Mouse (Mus musculus) CH12.LX (cell line): Measurements from ENCODE around the gene Map3k12. TPM values are rescaled to one million over a fixed set of nuclear protein-coding genes. Genes with fewer than 3 reads are reported as not detected.

Source experiments
- DNase-seq: peaks from one replicate; pipeline ENCODE4 v3.0.0-alpha.2; 2013; ENCODE audit errors: extremely low read depth
- H3K27ac ChIP-seq: 2 replicates; pipeline ENCODE4 v1.5.1; 2012; ENCODE audit warnings: low read depth, mild to moderate bottlenecking, control low read depth, moderate library complexity; ENCODE audit not compliant: insufficient read depth
- H3K27me3 ChIP-seq: replicated peaks from 2 replicates; pipeline ENCODE3; 2012; ENCODE audit warnings: inconsistent platforms
- H3K36me3 ChIP-seq, 2 experiments: replicated peaks in 1 of 2; 2 replicates each; pipeline versions ENCODE3 to v1.6.1; 2012; ENCODE audit warnings: inconsistent platforms in 1 of 2, low read length in 1 of 2, mild to moderate bottlenecking in 1 of 2, mixed read lengths in 1 of 2, moderate library complexity in 1 of 2; ENCODE audit not compliant: control insufficient read depth in 1 of 2, insufficient read depth in 1 of 2
- H3K4me1 ChIP-seq, 2 experiments: 2 replicates each; pipeline ENCODE4 v1.6.1; 2012; ENCODE audit warnings: inconsistent platforms in 1 of 2, moderate library complexity in 1 of 2; ENCODE audit not compliant: insufficient read depth in 2 of 2, control insufficient read depth in 1 of 2
- H3K4me2 ChIP-seq: 2 replicates; pipeline ENCODE4 v1.6.1; 2012; ENCODE audit warnings: low read depth, mild to moderate bottlenecking, control low read depth; ENCODE audit not compliant: poor library complexity, insufficient read depth, severe bottlenecking
- H3K4me3 ChIP-seq, 3 experiments: fragments of 150-350 bp in 1 of 3; sonication (generic) in 1 of 3; replicated peaks in 1 of 3; 2 replicates each; pipeline versions ENCODE3 to v1.5.1; 2011 to 2012; ENCODE audit warnings: low read depth in 2 of 3, low read length in 2 of 3, mild to moderate bottlenecking in 2 of 3, moderate library complexity in 2 of 3, control low read depth in 1 of 3, improper control_type of control experiment in 1 of 3, inconsistent platforms in 1 of 3, mixed read lengths in 1 of 3; ENCODE audit not compliant: poor library complexity in 1 of 3
- H3K79me2 ChIP-seq: replicated peaks from 2 replicates; pipeline ENCODE4 v1.6.1; 2012; ENCODE audit warnings: mild to moderate bottlenecking, moderate library complexity; ENCODE audit not compliant: control insufficient read depth, poor library complexity, insufficient read depth, severe bottlenecking; ENCODE audit errors: extremely low read depth
- H3K9ac ChIP-seq: 2 replicates; pipeline ENCODE4 v1.6.1; 2012; ENCODE audit warnings: low read depth, mild to moderate bottlenecking, control low read depth, moderate library complexity; ENCODE audit not compliant: insufficient read depth
- H3K9me3 ChIP-seq: replicated peaks from 2 replicates; pipeline ENCODE3; 2012; ENCODE audit warnings: low read length, inconsistent platforms, mixed read lengths
- BHLHE40 ChIP-seq: IDR thresholded peaks from 2 replicates; pipeline ENCODE4 v1.6.1; 2011; ENCODE audit warnings: mild to moderate bottlenecking, low read depth, low read length, improper control_type of control experiment
- CHD1 ChIP-seq: IDR thresholded peaks from 2 replicates; pipeline ENCODE4 v1.6.1; 2012; ENCODE audit warnings: low read depth, low read length, improper control_type of control experiment, inconsistent platforms
- E2F4 ChIP-seq: IDR thresholded peaks from 2 replicates; pipeline ENCODE4 v1.6.1; 2011; ENCODE audit warnings: low read depth, low read length, improper control_type of control experiment; ENCODE audit not compliant: insufficient replicate concordance
- HCFC1 ChIP-seq: IDR thresholded peaks from 2 replicates; pipeline ENCODE4 v1.6.1; 2012; ENCODE audit warnings: low read depth, mild to moderate bottlenecking, inconsistent platforms, low read length, improper control_type of control experiment
- IRF4 ChIP-seq: IDR thresholded peaks from 2 replicates; pipeline ENCODE4 v1.6.1; 2014; ENCODE audit warnings: low read depth, mild to moderate bottlenecking, inconsistent platforms, low read length, improper control_type of control experiment
- JUND ChIP-seq: conservative IDR thresholded peaks from 2 replicates; pipeline ENCODE4 v1.6.1; 2011; ENCODE audit warnings: low read depth, low read length, improper control_type of control experiment
- KAT2A ChIP-seq: IDR thresholded peaks from 2 replicates; pipeline ENCODE4 v1.6.1; 2012; ENCODE audit warnings: low read length, improper control_type of control experiment, inconsistent platforms; ENCODE audit not compliant: insufficient replicate concordance
- MAFK ChIP-seq: IDR thresholded peaks from 2 replicates; pipeline ENCODE4 v1.6.1; 2011; ENCODE audit warnings: low read length, improper control_type of control experiment; ENCODE audit not compliant: insufficient replicate concordance
- MAX ChIP-seq: IDR thresholded peaks from 2 replicates; pipeline ENCODE4 v1.6.1; 2011; ENCODE audit warnings: low read length, improper control_type of control experiment
- MAZ ChIP-seq: IDR thresholded peaks from 2 replicates; pipeline ENCODE4 v1.6.1; 2012; ENCODE audit warnings: low read depth, mild to moderate bottlenecking, inconsistent platforms, low read length, improper control_type of control experiment, moderate library complexity
- NELFE ChIP-seq: IDR thresholded peaks from 2 replicates; pipeline ENCODE4 v1.6.1; 2011; ENCODE audit warnings: low read depth, low read length, improper control_type of control experiment
- NRF1 ChIP-seq: IDR thresholded peaks from 2 replicates; pipeline ENCODE4 v1.6.1; 2014; ENCODE audit warnings: low read depth, mild to moderate bottlenecking, inconsistent platforms, low read length, improper control_type of control experiment, moderate library complexity
- POLR2A ChIP-seq: IDR thresholded peaks from 2 replicates; pipeline ENCODE4 v1.6.1; 2011; ENCODE audit warnings: low read depth, mild to moderate bottlenecking, improper control_type of control experiment, low read length
- RAD21 ChIP-seq: IDR thresholded peaks from 2 replicates; pipeline ENCODE4 v1.6.1; 2011; ENCODE audit warnings: low read depth, mild to moderate bottlenecking, low read length, improper control_type of control experiment, moderate library complexity
- RCOR1 ChIP-seq: conservative IDR thresholded peaks from 2 replicates; pipeline ENCODE4 v1.6.1; 2012; ENCODE audit warnings: low read depth, mild to moderate bottlenecking, inconsistent platforms, low read length, improper control_type of control experiment
- SIN3A ChIP-seq: IDR thresholded peaks from 2 replicates; pipeline ENCODE4 v1.6.1; 2012; ENCODE audit warnings: low read length, improper control_type of control experiment, inconsistent platforms
- SMC3 ChIP-seq: IDR thresholded peaks from 2 replicates; pipeline ENCODE4 v1.6.1; 2011; ENCODE audit warnings: low read depth, low read length, improper control_type of control experiment
- TBP ChIP-seq: conservative IDR thresholded peaks from 2 replicates; pipeline ENCODE4 v1.6.1; 2011; ENCODE audit warnings: low read depth, low read length, improper control_type of control experiment
- USF2 ChIP-seq: conservative IDR thresholded peaks from 2 replicates; pipeline ENCODE4 v1.6.1; 2011; ENCODE audit warnings: low read depth, low read length, improper control_type of control experiment
- ZC3H11A ChIP-seq: IDR thresholded peaks from 2 replicates; pipeline ENCODE4 v1.6.1; 2012; ENCODE audit warnings: low read depth, mild to moderate bottlenecking, inconsistent platforms, low read length, improper control_type of control experiment
- ZMIZ1 ChIP-seq: IDR thresholded peaks from 2 replicates; pipeline ENCODE4 v1.6.1; 2012; ENCODE audit warnings: low read depth, mild to moderate bottlenecking, inconsistent platforms, low read length, improper control_type of control experiment
- ZNF384 ChIP-seq: IDR thresholded peaks from 2 replicates; pipeline ENCODE4 v1.6.1; 2012; ENCODE audit warnings: low read depth, low read length, improper control_type of control experiment, inconsistent platforms
- dilution Hi-C: fragments of 300-500 bp; cut with MboI; formaldehyde crosslinking; loops from 2 replicates; pipeline ENCODE4 v1.14.3; 2020; ENCODE audit warnings: low sequenced_read_pairs; ENCODE audit not compliant: extremely low pct_unique_long_range_greater_than_20kb, extremely low pct_ligation_motif_present
- in situ Hi-C: fragments of 300-500 bp; cut with MboI; formaldehyde crosslinking; loops from 3 replicates; pipeline ENCODE4 v1.14.3; 2019; ENCODE audit warnings: low sequenced_read_pairs, low pct_ligation_motif_present, low pct_unique_long_range_greater_than_20kb, mixed read lengths
- polyA plus RNA-seq: library from polyadenylated mRNA; unstranded; fragments of >175 nt; gene quantifications from 2 replicates; pipeline ENCODE4 v1.2.1, GENCODE M21; 2012; ENCODE audit warnings: low read depth; ENCODE audit not compliant: insufficient read length
- total RNA-seq, 2 experiments: library from RNA; depleted of rRNA; stranded (reverse); fragments of 300-350 nt in 1 of 2; fragments of >200 nt in 1 of 2; gene quantifications; 2 replicates each; pipeline ENCODE4 v1.2.3; 2012 to 2014

The Map3k12 gene
- total and polyA plus RNA-seq, 3 experiments: 1.5 to 3.0 (median 2.3) TPM

GRCm38 (mm10) chr15:102461430-102462075 is 55.3 kb downstream of the Map3k12 start:
- dilution Hi-C loops: no loop called here
- Histone ChIP-seq H3K79me2 (peaks cover 28% of the 10 kb centered on the region), H3K4me2 (peak overlapping the region; percentile 90; the same call in 1 of the 2 replicates), H3K36me3 (peaks cover 17 to 42% of the 10 kb centered on the region in 2 experiments), H3K9me3 (no peaks in the 10 kb centered on the region), H3K27ac (0 out of 2 replicates have a peak overlapping the region, but pooled peaks have one; percentile 3), H3K27me3 (no peaks in the 10 kb centered on the region), H3K4me3 (peak overlapping the region; percentile 64 to 85 (median 83)), H3K9ac (peak overlapping the region; percentile 20; the same call in 1 of the 2 replicates), H3K4me1 (peaks cover 0 to 30% of the 10 kb centered on the region in 2 experiments; a peak in 3 of 4 replicates)
- in situ Hi-C loops: no loop called here
- no peak for TF ChIP-seq NELFE
- peak; percentile 83 for TF ChIP-seq ZNF384
- no peak for DNase-seq

- H3K27me3 ChIP-seq: no peaks in the 10 kb centered on the region
- H3K4me2 ChIP-seq: peak overlapping the region; percentile 90; the same call in 1 of the 2 replicates
- peaks cover 17 to 36% of the 10 kb centered on the region in 2 experiments for H3K36me3 ChIP-seq
- peak overlapping the region; percentile 64 to 85 (median 83) for H3K4me3 ChIP-seq
- DNase-seq: peak; percentile 34
- TF ChIP-seq IRF4 (no peak), MAZ (0 out of 2 replicates have a peak, but pooled peaks have one; percentile 28)
- peaks cover 0 to 30% of the 10 kb centered on the region in 2 experiments; a peak in 3 of 4 replicates for H3K4me1 ChIP-seq
- peak overlapping the region; percentile 66 for H3K9ac ChIP-seq
- peaks cover 28% of the 10 kb centered on the region for H3K79me2 ChIP-seq
- H3K27ac ChIP-seq: no peak overlapping the region
- in situ Hi-C loops (no loop called here), dilution Hi-C loops (no loop called here)
- no peaks in the 10 kb centered on the region for H3K9me3 ChIP-seq
Observed at GRCm38 (mm10) chr15:102460971-102461370, 55.9 kb downstream of the Map3k12 start.

- TF ChIP-seq POLR2A (no peak), ZC3H11A (no peak), E2F4 (no peak), TBP (no peak), MAFK (no peak), KAT2A (no peak), MAX (no peak), USF2 (no peak), JUND (no peak), ZMIZ1 (no peak), RAD21 (no peak), RCOR1 (no peak), BHLHE40 (no peak), HCFC1 (no peak), SMC3 (no peak), CHD1 (no peak), ZNF384 (no peak), SIN3A (no peak), NRF1 (no peak)
- dilution Hi-C loops: no loop called here
- no peaks in the 10 kb centered on the region for H3K27me3 ChIP-seq
- peaks cover 28% of the 10 kb centered on the region for H3K79me2 ChIP-seq
- DNase-seq: no peak
- in situ Hi-C loops: no loop called here
- peaks cover 0 to 30% of the 10 kb centered on the region in 2 experiments; a peak in 3 of 4 replicates for H3K4me1 ChIP-seq
- H3K9ac ChIP-seq: peak overlapping the region; percentile 66
- H3K36me3 ChIP-seq: peaks cover 17 to 31% of the 10 kb centered on the region in 2 experiments
- H3K4me2 ChIP-seq: peak overlapping the region; percentile 90
- no peak overlapping the region for H3K27ac ChIP-seq
- H3K4me3 ChIP-seq: peak overlapping the region; percentile 64 to 85 (median 83)
- no peaks in the 10 kb centered on the region for H3K9me3 ChIP-seq
Observed at GRCm38 (mm10) chr15:102460409-102460808, 56.5 kb downstream of the Map3k12 start.
